Mouse (Mus musculus) MEL (cell line): ENCODE measurements at regions not wholly inside any gene's neighbourhood (a gene's known extent, or its start where the extent isn't known, plus 50 kb on each side); places are given as distances from the start of the nearest gene placed in this dataset.

Experiments
- DNase-seq: peaks from one replicate; pipeline ENCODE4 v3.0.0; 2011; ENCODE audit warnings: low read depth, low spot score
- H3K27ac ChIP-seq: 2 replicates; pipeline ENCODE4 v1.5.1; 2012; ENCODE audit warnings: low read depth, mild to moderate bottlenecking, control low read depth, low read length, moderate library complexity; ENCODE audit not compliant: control insufficient read depth
- H3K27me3 ChIP-seq, 2 experiments: fragments of 150-350 bp in 1 of 2; sonication (generic) in 1 of 2; 2 replicates each; pipeline ENCODE4 v1.6.1; 2012; ENCODE audit warnings: low read length in 2 of 2, mild to moderate bottlenecking in 2 of 2, improper control_type of control experiment in 1 of 2, moderate library complexity in 1 of 2; ENCODE audit not compliant: insufficient read depth in 2 of 2, control insufficient read depth in 1 of 2
- H3K36me3 ChIP-seq, 2 experiments: 2 replicates each; pipeline ENCODE4 v1.6.1; 2012 to 2014; ENCODE audit warnings: low read length in 2 of 2, improper control_type of control experiment in 1 of 2, inconsistent platforms in 1 of 2, mild to moderate bottlenecking in 1 of 2; ENCODE audit not compliant: insufficient read depth in 2 of 2, control insufficient read depth in 1 of 2
- H3K4me1 ChIP-seq, 2 experiments: fragments of 150-350 bp in 1 of 2; sonication (generic) in 1 of 2; 2 replicates each; pipeline ENCODE4 v1.6.1; 2012; ENCODE audit warnings: low read length in 2 of 2, improper control_type of control experiment in 1 of 2, mild to moderate bottlenecking in 1 of 2; ENCODE audit not compliant: insufficient read depth in 2 of 2, control insufficient read depth in 1 of 2
- H3K4me3 ChIP-seq, 2 experiments: fragments of 150-350 bp in 1 of 2; sonication (generic) in 1 of 2; 2 replicates each; pipeline ENCODE4 v1.5.1; 2012; ENCODE audit warnings: low read depth in 2 of 2, low read length in 2 of 2, mild to moderate bottlenecking in 2 of 2, moderate library complexity in 2 of 2, control low read depth in 1 of 2, improper control_type of control experiment in 1 of 2; ENCODE audit not compliant: control insufficient read depth in 1 of 2, insufficient read depth in 1 of 2
- H3K79me2 ChIP-seq: 2 replicates; pipeline ENCODE4 v1.6.1; 2012; ENCODE audit warnings: mild to moderate bottlenecking, low read length, moderate library complexity; ENCODE audit not compliant: control insufficient read depth, poor library complexity, insufficient read depth
- H3K9ac ChIP-seq: 2 replicates; pipeline ENCODE4 v1.6.1; 2012; ENCODE audit warnings: low read depth, mild to moderate bottlenecking, control low read depth, low read length, moderate library complexity; ENCODE audit not compliant: control insufficient read depth, poor library complexity, severe bottlenecking
- H3K9me3 ChIP-seq: fragments of 150-350 bp; sonication (generic); replicated peaks from 2 replicates; pipeline ENCODE4 v1.6.1; 2012; ENCODE audit warnings: mild to moderate bottlenecking, low read length, improper control_type of control experiment, moderate library complexity; ENCODE audit not compliant: insufficient read depth
- CHD2 ChIP-seq: IDR thresholded peaks from 2 replicates; pipeline ENCODE4 v1.6.1; 2011; ENCODE audit warnings: low read length, improper control_type of control experiment
- E2F4 ChIP-seq: IDR thresholded peaks from 2 replicates; pipeline ENCODE4 v1.6.1; 2011; ENCODE audit warnings: low read depth, low read length, improper control_type of control experiment, borderline replicate concordance
- EP300 ChIP-seq, 2 experiments: IDR thresholded peaks; 2 replicates each; pipeline ENCODE4 v1.6.1; 2011; ENCODE audit warnings: improper control_type of control experiment in 2 of 2, low read length in 2 of 2, low read depth in 1 of 2, mild to moderate bottlenecking in 1 of 2
- GATA1 ChIP-seq: IDR thresholded peaks from 2 replicates; pipeline ENCODE4 v1.6.1; 2011; ENCODE audit warnings: low read depth, low read length, improper control_type of control experiment
- JUND ChIP-seq: IDR thresholded peaks from 2 replicates; pipeline ENCODE4 v1.6.1; 2011; ENCODE audit warnings: low read depth, mild to moderate bottlenecking, improper control_type of control experiment, low read length
- MAFK ChIP-seq: IDR thresholded peaks from 2 replicates; pipeline ENCODE4 v1.6.1; 2011; ENCODE audit warnings: low read depth, mild to moderate bottlenecking, low read length, improper control_type of control experiment, borderline replicate concordance
- MAX ChIP-seq: IDR thresholded peaks from 2 replicates; pipeline ENCODE4 v1.6.1; 2011; ENCODE audit warnings: low read length, improper control_type of control experiment
- MAZ ChIP-seq: IDR thresholded peaks from 2 replicates; pipeline ENCODE4 v1.6.1; 2012; ENCODE audit warnings: low read depth, mild to moderate bottlenecking, inconsistent platforms, low read length, improper control_type of control experiment
- MXI1 ChIP-seq: IDR thresholded peaks from 2 replicates; pipeline ENCODE4 v1.6.1; 2011; ENCODE audit warnings: mild to moderate bottlenecking, low read depth, low read length, improper control_type of control experiment
- POLR2AphosphoS2 ChIP-seq: IDR thresholded peaks from 2 replicates; pipeline ENCODE4 v1.6.1; 2011; ENCODE audit warnings: low read length, improper control_type of control experiment
- RAD21 ChIP-seq: IDR thresholded peaks from 2 replicates; pipeline ENCODE4 v1.6.1; 2011; ENCODE audit warnings: mild to moderate bottlenecking, low read depth, low read length, improper control_type of control experiment
- RCOR1 ChIP-seq: IDR thresholded peaks from 2 replicates; pipeline ENCODE4 v1.6.1; 2012; ENCODE audit warnings: low read depth, mild to moderate bottlenecking, inconsistent platforms, low read length, improper control_type of control experiment
- SIN3A ChIP-seq: IDR thresholded peaks from 2 replicates; pipeline ENCODE4 v1.6.1; 2012; ENCODE audit warnings: low read length, improper control_type of control experiment, inconsistent platforms
- SMC3 ChIP-seq: IDR thresholded peaks from 2 replicates; pipeline ENCODE4 v1.6.1; 2011; ENCODE audit warnings: low read depth, low read length, improper control_type of control experiment
- TBP ChIP-seq: IDR thresholded peaks from 2 replicates; pipeline ENCODE4 v1.8.0; 2011; ENCODE audit warnings: low read depth, low read length, improper control_type of control experiment
- TCF12 ChIP-seq: IDR thresholded peaks from 2 replicates; pipeline ENCODE4 v1.6.1; 2014; ENCODE audit warnings: low read depth, mild to moderate bottlenecking, inconsistent platforms, low read length, improper control_type of control experiment, moderate library complexity
- UBTF ChIP-seq: IDR thresholded peaks from 2 replicates; pipeline ENCODE4 v1.6.1; 2012; ENCODE audit warnings: low read depth, mild to moderate bottlenecking, inconsistent platforms, low read length, improper control_type of control experiment, moderate library complexity, borderline replicate concordance; ENCODE audit not compliant: insufficient read depth
- ZC3H11A ChIP-seq: IDR thresholded peaks from 2 replicates; pipeline ENCODE4 v1.6.1; 2012; ENCODE audit warnings: low read depth, mild to moderate bottlenecking, inconsistent platforms, low read length, improper control_type of control experiment
- ZKSCAN1 ChIP-seq: IDR thresholded peaks from 2 replicates; pipeline ENCODE4 v1.6.1; 2012; ENCODE audit warnings: low read depth, mild to moderate bottlenecking, inconsistent platforms, low read length, improper control_type of control experiment, moderate library complexity
- ZMIZ1 ChIP-seq: IDR thresholded peaks from 2 replicates; pipeline ENCODE4 v1.6.1; 2012; ENCODE audit warnings: low read depth, mild to moderate bottlenecking, inconsistent platforms, low read length, improper control_type of control experiment, moderate library complexity

DNA sequence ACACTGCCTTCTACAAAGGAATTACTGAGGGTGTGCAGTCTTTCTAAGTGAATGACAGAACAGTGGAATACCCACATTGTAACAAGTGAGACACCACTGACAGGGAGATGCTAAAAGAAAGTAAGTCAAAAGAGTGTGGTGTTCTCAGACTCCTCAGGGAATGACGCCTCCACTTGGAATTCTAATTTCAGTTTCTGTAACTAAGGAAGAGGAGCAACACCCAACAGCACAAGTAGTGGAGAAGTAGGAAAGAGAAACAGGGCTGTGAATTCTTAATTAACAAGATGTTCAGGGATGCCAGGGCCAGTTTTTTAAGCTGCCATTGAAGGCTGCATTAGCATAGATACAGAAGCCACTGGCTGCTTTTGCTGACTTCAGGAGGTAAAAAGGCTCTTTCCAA is 81.4 kb downstream of the Fscb start:
- H3K27me3 ChIP-seq: no peaks in the 10 kb centered on the region
- H3K27ac ChIP-seq: no peak overlapping the region
- no peaks in the 10 kb centered on the region; a peak in 1 of 4 replicates for H3K36me3 ChIP-seq
- H3K4me3 ChIP-seq: no peak overlapping the region
- no peak for TF ChIP-seq UBTF
- no peak for TF ChIP-seq TCF12
- no peak for DNase-seq
- peaks cover 0 to 5% of the 10 kb centered on the region in 2 experiments; a peak in 1 of 4 replicates for H3K4me1 ChIP-seq
- H3K9ac ChIP-seq: no peak overlapping the region
- no peaks in the 10 kb centered on the region for H3K79me2 ChIP-seq
- H3K9me3 ChIP-seq: no peaks in the 10 kb centered on the region

DNA sequence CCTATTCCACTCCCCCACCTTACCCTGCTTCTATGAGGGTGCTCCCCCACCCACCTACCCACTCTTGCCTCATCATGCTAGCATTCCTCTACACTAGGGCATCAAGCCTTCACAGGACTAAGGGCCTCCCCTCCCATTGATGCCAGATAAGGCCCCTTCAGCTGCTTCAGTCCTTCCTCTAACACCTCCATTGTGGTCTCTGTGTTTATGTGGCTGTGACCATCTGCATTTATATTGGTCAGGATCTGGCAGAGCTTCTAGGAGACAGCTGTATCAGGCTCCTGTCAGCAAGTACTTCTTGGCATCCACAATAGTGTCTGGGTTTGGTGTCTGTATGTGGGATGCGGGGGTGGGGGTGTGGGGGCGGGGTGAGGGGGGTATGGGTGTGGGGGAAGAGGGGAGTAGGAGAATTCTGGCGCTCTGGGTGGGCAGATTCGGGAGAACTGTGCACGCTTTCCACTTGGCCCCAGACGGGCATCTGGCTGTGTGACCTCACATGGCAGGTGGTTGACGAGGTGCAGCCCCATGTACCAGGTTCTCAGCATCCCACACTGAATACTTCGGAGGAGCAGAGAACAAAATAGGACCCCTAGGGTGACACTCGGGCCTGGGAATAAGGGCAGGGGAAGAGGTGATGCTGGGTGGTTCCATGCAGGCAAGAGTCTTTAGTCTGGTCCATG is 84.6 kb downstream of the Fscb start:
- Histone ChIP-seq H3K27me3 (no peaks in the 10 kb centered on the region), H3K4me1 (peaks cover 0 to 5% of the 10 kb centered on the region in 2 experiments; a peak in 1 of 4 replicates)
- TF ChIP-seq TBP: no peak
- TF ChIP-seq CHD2: no peak
- TF ChIP-seq MAX: no peak
- TF ChIP-seq EP300 (IDR thresholded peaks at IDR 0.05; ENCODE audit: low read depth in 1 of 2, low read length in 2 of 2): no peak
- no peak for TF ChIP-seq ZKSCAN1
- TF ChIP-seq GATA1: no peak
- no peak for TF ChIP-seq MAFK
- no peak for TF ChIP-seq ZMIZ1
- TF ChIP-seq E2F4: no peak
- TF ChIP-seq UBTF: no peak
- no peak for TF ChIP-seq MXI1
- no peak for TF ChIP-seq RAD21
- TF ChIP-seq JUND: no peak
- no peak for TF ChIP-seq RCOR1
- no peak for TF ChIP-seq POLR2AphosphoS2
- no peak for TF ChIP-seq SMC3
- no peak for TF ChIP-seq ZC3H11A
- no peak for TF ChIP-seq TCF12
- TF ChIP-seq MAZ: no peak
- TF ChIP-seq SIN3A: no peak

More for the DNA sequence above, 84.6 kb downstream of the Fscb start:
- H3K9me3 ChIP-seq: no peaks in the 10 kb centered on the region
- no peak overlapping the region for H3K4me3 ChIP-seq
- no peak overlapping the region for H3K27ac ChIP-seq
- H3K36me3 ChIP-seq: no peaks in the 10 kb centered on the region; a peak in 1 of 4 replicates
- no peak overlapping the region for H3K9ac ChIP-seq
- H3K79me2 ChIP-seq: no peaks in the 10 kb centered on the region
- DNase-seq: no peak
